Mouse (Mus musculus): ENCODE data around the gene Eea1.
"Not testable (repeated sequence)": the region's sequence is repeated elsewhere in the genome, so short reads cannot be mapped to it uniquely, and the experiment has no call there.

Eea1 gene

DNA sequence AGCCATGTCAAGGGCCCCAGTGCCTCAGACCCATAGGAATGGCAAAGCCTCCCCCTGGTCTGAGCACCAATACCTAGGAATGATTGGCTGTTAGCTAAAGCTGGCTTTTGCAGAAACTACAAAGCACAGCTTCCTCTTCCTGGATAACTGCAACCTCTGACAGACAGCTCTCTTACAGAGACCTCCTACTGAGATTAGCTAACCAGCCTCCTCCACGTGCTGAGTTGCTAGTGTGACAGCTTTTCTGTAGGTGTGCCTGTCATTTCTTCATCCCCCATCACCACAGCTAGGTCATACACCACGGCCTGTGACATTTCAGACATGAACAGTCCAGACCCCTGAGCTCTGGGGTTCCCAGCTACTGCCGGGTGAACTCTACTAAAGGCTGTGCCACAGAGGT is 126.9 kb downstream of the Eea1 start:
- no peak for DNase-seq (ENCODE audit: low spot score in 2 of 2)

DNA sequence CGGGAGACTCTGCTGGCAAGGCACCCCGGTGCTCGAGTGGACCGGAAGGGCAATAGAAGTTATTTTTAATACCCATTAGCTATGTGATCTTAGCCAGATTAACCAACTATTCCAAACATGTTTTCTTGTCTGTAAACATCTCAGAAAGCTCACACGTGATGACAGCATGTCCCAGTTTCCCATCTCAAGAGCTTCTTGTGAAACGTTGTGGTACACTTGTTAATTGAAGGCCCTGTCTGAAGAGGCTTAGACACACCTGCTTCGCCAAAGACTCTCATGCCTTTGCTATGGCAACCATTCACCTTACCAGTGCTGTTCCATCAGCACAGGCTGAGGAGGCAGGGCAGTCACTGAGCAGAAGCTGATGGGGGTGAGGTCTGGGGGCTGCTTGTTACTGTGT is 133.9 kb downstream of the Eea1 start:
- DNase-seq (ENCODE audit: low spot score in 2 of 2) = no peak

DNA sequence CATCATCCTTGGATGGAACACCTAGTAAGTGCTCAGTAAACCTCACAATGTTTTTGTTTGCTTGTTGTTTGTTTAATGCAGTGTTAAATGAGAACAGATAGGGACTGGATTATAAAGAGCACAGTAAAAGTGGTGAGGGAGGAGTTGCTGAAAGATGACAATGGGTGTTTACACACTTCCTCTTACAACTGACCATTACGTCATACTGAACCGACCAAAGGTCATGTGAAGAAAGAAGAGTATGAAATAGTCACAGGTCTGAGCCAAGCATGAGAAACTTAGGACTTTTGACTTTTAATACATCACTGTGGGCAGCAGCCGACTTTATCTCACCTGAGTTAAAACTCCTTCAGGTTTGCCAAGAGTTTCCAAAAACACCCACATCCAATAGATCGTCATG is 135.0 kb downstream of the Eea1 start:
- no peak for DNase-seq (ENCODE audit: low spot score in 2 of 2)

DNA sequence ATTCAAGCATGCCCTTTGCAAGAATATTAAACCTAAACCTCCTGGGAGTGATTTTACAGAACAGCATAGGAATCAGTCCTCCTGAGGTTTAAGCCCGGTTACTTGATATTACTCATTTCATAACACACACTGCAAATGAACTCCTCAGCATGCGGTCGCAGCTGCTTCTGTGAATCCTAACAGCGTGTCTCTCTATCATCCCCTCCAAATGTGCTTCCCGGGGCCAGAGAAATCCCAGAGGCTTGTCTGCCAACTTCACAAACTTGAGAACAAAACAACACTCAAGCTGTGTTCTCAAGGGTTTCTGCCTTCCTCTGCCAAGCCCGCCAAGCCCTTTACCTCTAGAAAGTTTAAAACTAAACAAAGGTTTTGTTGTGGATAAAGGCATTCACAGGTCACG is 135.4 kb downstream of the Eea1 start:
- no peak for DNase-seq (ENCODE audit: low spot score in 2 of 2)

DNA sequence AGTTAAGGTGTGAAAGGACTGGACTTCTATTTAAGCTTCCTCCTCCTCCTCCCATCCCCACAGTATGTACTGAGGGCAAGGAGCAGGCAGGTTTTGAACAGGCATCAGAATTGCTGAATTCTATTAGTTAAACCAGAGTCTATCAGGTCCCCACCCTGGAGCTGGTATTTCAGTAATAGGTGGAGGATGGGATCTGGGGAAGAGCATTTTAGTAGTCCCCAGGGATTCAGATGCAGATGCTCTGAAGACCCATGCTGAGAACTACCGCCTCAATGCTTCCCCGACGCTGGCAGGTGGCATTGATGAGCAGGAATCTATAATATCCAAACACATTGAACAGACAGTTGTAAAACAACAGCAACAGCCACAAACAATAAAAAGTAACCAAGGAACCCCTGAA is 136.0 kb downstream of the Eea1 start:
- no peak for DNase-seq (ENCODE audit: low spot score in 2 of 2)

DNA sequence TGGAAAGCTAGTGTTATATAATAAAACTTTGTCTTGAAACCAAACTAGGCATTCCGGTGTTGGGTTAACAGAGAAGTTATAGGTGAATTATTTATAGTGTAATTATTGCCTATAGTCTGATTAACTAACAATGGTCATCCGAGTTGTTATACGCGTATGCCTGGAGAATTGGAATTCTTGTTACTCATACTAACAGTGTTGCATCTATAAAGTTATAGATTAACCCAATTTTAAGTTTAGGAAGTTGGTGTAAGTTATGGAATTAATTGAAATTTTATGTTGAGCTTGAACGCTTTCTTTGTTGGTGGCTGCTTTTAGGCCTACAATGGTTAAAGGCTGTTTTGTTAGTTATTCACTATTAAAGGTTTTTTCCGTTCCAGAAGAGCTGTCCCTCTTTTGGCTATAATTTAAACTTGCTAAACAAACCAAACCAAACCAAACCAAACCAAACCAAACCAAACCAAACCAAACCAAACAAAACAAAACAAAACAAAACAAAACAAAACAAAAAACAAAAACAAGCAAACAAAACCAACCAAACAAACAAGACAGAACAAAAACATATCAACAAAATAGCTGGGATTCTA is 137.1 kb downstream of the Eea1 start:
- DNase-seq (ENCODE audit: low spot score in 2 of 2) = not testable (repeated sequence)

DNA sequence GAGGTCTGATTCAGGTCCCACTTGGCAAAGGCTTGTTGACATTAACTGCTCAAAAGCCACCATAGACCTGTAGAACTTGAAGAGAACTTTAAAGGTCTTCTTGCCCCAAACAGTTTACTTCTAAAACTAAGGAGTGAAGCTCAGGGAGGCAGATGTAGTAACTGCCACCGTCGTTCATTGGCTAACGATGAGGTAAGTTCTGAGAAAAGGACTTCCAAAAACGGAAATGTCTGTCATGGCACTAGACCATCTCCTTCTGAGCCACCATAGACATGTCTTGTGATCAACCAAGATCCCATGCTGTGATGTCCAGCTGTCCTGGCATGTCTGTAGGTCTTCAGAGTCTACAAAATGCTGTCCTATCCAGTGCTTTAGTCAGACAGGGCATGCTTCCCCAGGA is 139.4 kb downstream of the Eea1 start:
- no peak for DNase-seq (ENCODE audit: low spot score in 2 of 2)

DNA sequence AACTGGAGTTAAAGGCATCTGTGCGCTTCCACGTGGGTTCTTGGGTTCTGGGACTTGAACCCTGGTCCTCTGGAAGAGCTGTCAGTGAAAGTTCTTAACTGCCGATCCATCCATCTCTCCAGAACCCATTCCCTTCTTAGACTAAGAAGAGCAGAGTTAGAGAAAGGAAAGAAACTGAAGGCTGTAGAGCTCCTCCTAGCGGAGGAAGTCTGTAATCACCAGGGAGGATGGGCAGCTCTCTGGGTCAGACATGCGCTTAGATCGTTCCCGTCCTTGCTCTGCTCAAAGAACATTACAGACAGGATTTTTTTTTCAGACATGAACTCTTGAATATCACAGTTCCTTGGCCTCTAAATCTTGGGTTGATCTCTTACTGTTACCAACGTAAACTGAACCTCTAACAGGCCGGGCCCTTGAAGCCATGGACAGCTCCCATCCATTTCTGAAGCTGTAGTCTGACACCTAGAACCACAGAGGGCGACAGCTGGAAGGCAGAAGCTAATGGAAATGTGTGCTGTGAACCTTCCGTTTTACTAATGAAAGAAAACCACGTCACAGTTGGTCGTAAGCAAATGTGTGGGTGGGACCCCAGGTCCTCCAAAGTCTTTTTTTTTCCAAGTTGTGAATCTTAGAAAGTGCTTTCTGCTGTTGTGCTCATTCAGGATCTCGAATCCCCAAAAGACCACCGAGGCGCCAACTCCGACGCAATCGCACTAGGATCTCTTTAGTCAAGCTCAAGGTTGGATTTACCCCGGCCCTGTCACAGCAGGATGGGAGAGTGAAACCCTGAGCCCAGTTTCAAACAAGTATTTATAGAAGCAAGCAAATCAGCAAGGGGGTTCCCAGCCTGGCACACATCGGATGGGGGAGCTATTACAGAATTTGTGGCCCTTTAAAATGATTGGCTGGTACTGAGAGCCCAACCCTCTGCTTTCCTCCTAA is 140.3 kb downstream of the Eea1 start:
- peak in 1 of 2 experiments; percentile 13 for DNase-seq (ENCODE audit: low spot score in 2 of 2)

DNA sequence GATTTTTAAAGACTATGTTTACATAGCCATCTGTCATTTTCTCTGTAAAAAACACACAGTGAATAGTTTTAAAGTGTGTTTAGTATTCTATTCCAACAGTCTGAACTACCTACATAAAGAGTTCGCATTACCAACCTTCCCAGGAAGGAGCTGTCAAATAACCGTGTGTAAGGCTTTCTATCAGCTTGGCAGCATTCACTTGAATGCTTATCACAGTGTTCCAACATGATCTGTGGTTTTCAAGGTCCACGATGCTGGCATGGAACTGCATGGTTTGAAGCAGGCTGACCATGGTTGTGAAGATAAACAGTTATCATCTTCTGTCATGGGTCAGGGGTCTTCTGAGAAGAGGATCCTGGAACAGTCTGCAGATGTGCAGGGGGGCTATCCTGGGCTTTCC is 141.8 kb downstream of the Eea1 start:
- DNase-seq (ENCODE audit: low spot score in 2 of 2) = no peak

DNA sequence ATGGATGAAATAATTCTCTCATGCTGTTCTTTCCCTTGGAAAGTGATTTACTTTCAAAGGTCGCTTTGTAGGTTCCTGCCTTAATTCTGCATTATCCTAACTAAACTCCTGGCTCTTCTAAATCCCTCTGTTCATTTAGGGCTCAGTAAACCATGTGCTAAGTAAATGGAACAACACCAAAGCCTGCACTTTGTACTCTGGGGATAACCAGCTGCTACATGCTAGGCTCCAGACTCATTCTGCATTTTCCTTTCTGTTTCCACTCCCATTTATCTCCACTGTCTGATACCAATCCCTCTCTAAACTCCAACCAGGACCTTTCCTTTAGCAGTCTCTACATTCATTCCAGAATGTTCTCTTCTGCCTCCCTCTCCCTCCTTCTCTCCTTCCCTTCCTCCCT is 149.3 kb downstream of the Eea1 start:
- DNase-seq (ENCODE audit: low spot score in 2 of 2) = no peak

DNA sequence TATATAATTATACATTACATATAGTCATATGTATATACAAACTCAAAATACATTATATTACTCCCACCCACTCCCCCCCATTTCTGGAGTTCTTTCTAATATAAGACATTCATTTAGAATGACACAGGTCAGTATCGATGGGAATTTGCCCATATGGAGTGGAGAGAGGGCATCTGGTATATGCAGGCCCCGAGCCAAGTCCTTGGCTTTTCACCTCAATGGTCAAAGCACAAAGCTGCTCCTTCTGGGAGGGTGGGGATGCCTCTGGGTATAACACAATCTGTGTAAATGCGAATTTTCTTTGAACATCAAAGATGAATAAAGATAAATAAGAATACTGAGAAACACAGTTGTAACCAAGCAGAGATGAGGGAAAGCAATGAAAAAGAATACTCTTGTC is 149.9 kb downstream of the Eea1 start:
- DNase-seq (ENCODE audit: low spot score in 2 of 2) = no peak

DNA sequence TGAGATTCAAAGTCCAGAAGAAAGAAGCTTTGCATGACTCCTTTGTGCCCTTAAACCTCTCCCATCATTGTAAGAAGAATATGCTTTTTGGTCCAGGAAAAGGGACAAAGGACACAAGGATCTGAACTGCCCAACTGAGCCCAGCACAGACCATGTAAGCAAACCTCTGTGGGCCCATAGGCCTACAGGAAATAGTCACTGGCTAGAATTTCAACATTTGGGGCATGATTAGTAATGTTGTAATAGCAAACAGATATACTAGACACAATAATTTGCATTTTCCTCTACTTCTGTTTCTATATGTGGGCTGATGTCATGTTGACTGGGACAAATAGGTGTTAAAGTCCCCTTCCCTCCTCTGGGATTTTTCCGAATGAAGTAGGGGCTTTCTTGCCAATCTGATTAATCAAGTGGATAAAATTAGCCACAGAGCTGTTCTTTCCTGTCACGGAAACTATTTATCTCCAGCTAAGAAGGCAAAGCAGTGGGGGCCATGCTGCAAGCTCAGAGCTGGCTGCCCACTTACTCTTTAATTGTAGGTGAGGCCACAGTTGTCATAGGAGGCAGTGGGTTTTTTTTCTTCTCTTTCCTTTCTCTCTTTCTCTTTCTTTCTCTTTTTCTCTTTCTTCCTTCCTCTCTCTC is 153.6 kb downstream of the Eea1 start:
- DNase-seq (ENCODE audit: low spot score in 2 of 2) = no peak

DNA sequence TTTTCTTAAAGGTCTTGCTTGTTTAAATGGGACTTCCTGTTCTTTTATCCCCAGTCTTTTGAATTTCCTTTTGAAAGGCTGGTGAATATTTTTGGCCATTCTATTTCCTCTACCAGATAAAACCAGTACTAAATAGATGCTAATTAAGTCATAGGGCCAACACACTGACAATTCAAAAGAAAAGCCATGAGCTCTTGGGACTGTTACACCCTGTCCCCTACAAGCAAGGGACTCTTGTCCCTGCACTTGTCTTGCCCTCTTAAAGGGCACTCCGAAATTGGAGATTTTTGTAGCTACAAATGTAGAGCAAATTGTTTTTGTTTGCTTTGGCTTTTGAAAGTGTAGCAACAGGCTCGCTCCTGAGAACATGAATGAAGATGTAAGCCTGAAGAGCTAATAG is 154.1 kb downstream of the Eea1 start:
- no peak for DNase-seq (ENCODE audit: low spot score in 2 of 2)
